Mouse (Mus musculus) stomach, embryonic 14.5 days (tissue): ENCODE results near the gene Sars. TPM values are rescaled to one million over a fixed set of nuclear protein-coding genes. Genes with fewer than 3 reads are reported as not detected.

ENCODE experiments used
- ATAC-seq: fragments of 200-750 bp; cut with Nextera tagmentation; 2 replicates; pipeline ENCODE4 v1.8.0; 2017; ENCODE audit warnings: low read depth, moderate TSS enrichment; ENCODE audit not compliant: insufficient number of reproducible peaks, insufficient read depth, low FRiP score
- H3K27ac ChIP-seq: fragments of 300-500 bp; sonication (generic); 2 replicates; pipeline ENCODE4 v1.5.1; 2014; ENCODE audit warnings: mild to moderate bottlenecking, low read length, moderate library complexity, mixed read lengths
- H3K27me3 ChIP-seq: fragments of 300-500 bp; sonication (generic); 2 replicates; pipeline ENCODE4 v1.6.1; 2014; ENCODE audit warnings: low read length, control low read depth, mixed read lengths; ENCODE audit not compliant: control insufficient read depth, insufficient read depth
- H3K36me3 ChIP-seq: fragments of 300-500 bp; sonication (generic); 2 replicates; pipeline ENCODE4 v1.6.1; 2014; ENCODE audit warnings: mild to moderate bottlenecking, control low read depth, low read length, moderate library complexity, mixed read lengths; ENCODE audit not compliant: control insufficient read depth, insufficient read depth
- H3K4me1 ChIP-seq: fragments of 300-500 bp; sonication (generic); 2 replicates; pipeline ENCODE4 v1.6.1; 2014; ENCODE audit warnings: low read length, control low read depth, mixed read lengths; ENCODE audit not compliant: control insufficient read depth, insufficient read depth
- H3K4me2 ChIP-seq: fragments of 300-500 bp; sonication (generic); replicated peaks from 2 replicates; pipeline ENCODE4 v1.6.1; 2014; ENCODE audit warnings: low read depth, low read length, control low read depth
- H3K4me3 ChIP-seq: fragments of 300-500 bp; sonication (generic); 2 replicates; pipeline ENCODE4 v1.5.1; 2014; ENCODE audit warnings: low read depth, low read length, control low read depth
- H3K9ac ChIP-seq: fragments of 300-500 bp; sonication (generic); replicated peaks from 2 replicates; pipeline ENCODE4 v1.6.1; 2014; ENCODE audit warnings: low read depth, mild to moderate bottlenecking, control low read depth, low read length, moderate library complexity, mixed read lengths
- H3K9me3 ChIP-seq: fragments of 300-500 bp; sonication (generic); 2 replicates; pipeline ENCODE4 v1.6.1; 2016; ENCODE audit warnings: low read depth, low read length, control low read depth; ENCODE audit not compliant: control insufficient read depth
- WGBS: fragments of 180-500 bp; shearing (Covaris S2); extraction: QIAGEN DNeasy Blood & Tissue Kit; methylation state at CpG from one replicate; pipeline ENCODE4 v1.1.7; 2014; 5-methylcytosine and 5-hydroxymethylcytosine counted together
- polyA plus RNA-seq: library from polyadenylated mRNA; unstranded; fragments of >200 nt; fragmentation: Nextera tagmentation; extraction: Ambion mirVana; gene quantifications from 2 replicates; pipeline ENCODE4 v1.2.1, GENCODE M21; 2014

Sars gene
- polyA plus RNA-seq, 1 experiment from 2014 or later = 115 TPM

- no peak for ATAC-seq
- Histone ChIP-seq H3K4me1 (0 out of 2 replicates have a peak, but pooled peaks cover 12% of the 10 kb centered on the region), H3K27me3 (no peaks in the 10 kb centered on the region), H3K4me3 (no peak overlapping the region), H3K4me2 (no peak overlapping the region), H3K36me3 (peaks cover 3% of the 10 kb centered on the region), H3K27ac (no peak overlapping the region), H3K9me3 (peaks cover 7% of the 10 kb centered on the region; the same call in 1 of the 2 replicates), H3K9ac (no peak overlapping the region)
- WGBS = 89% methylated on average over 8 of the region's 8 CpGs
These were observed 36.4 kb downstream of the Sars start for GRCm38 (mm10) chr3:108408517-108409008.

GRCm38 (mm10) chr3:108406306-108406885 is 38.6 kb downstream of the Sars start:
- Histone ChIP-seq H3K4me1 (0 out of 2 replicates have a peak, but pooled peaks cover 10% of the 10 kb centered on the region), H3K4me3 (no peak overlapping the region), H3K36me3 (no peaks in the 10 kb centered on the region; the same call in none of the 2 replicates), H3K27me3 (no peaks in the 10 kb centered on the region), H3K27ac (no peak overlapping the region), H3K9me3 (no peaks in the 10 kb centered on the region), H3K9ac (no peak overlapping the region), H3K4me2 (no peak overlapping the region)
- no peak for ATAC-seq
- 89% methylated on average over 24 of the region's 24 CpGs for WGBS

DNA sequence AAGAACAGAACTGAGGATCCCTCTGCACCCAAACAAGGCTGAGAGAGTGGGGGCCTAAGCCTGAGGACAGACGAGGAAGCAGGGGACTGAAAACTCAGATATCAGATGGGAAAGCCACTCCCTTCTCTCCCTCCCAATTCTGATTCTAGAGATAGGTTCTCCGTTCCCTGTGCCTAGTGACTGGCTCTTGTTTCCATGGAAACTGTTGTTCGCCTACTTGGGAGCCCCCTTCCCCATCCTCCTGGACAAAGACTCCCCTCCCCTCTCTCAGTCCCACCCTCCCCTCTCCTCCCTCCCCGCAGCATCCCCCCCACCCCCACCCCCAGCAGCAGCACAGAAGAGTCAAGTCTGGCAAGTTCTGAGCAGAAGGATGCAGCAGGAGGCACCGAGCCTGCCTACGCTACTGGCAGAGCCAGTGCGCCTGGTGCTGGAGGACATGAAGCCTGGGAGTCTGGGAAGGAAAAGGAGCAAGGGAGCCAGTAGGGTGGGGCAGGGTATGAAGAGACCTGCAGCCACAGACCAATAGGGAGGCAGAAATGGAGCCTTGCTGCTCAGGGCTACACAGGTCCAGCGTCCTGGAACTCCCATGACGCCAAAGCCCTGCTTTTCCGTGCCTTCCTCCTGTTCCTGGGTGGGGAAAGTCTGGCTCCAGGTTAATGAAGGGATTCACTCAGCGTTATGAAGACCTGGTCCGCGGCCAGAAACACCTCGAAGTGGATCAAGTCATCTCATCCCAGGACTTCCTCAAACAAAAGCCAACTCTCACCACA is 39.3 kb downstream of the Sars start:
- Histone ChIP-seq H3K9ac (no peak overlapping the region), H3K4me1 (0 out of 2 replicates have a peak, but pooled peaks cover 4% of the 10 kb centered on the region), H3K9me3 (no peaks in the 10 kb centered on the region), H3K4me2 (no peak overlapping the region), H3K4me3 (no peak overlapping the region), H3K36me3 (no peaks in the 10 kb centered on the region; the same call in none of the 2 replicates), H3K27me3 (no peaks in the 10 kb centered on the region), H3K27ac (no peak overlapping the region)
- 54% methylated on average over 14 of the region's 14 CpGs for whole genome bisulfite sequencing
- no peak for ATAC-seq

DNA sequence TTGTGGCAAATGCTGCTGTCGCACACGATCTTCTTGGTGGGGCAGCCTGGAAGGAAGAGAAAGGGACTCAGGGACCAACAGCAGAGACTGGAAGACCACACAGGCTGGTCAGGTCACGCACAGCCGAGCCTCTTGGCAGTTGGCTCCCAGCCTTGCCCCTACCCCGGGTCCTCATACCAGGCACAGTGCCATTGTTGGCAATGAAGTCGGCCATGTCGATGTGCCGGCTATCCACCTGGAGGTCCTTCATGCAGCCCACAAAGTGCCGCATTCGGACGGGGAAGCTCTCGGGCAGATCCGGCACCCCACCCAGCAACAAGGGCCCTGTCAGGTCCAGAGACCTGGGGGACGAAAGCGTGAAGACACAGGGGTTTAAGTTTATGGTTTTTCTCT is 42.5 kb downstream of the Sars start:
- peak overlapping the region; percentile 53; the same call in 1 of the 2 replicates for H3K27ac ChIP-seq
- peaks cover 7% of the 10 kb centered on the region for H3K36me3 ChIP-seq
- H3K9me3 ChIP-seq = no peaks in the 10 kb centered on the region
- no peak overlapping the region for H3K4me3 ChIP-seq
- no peak overlapping the region for H3K9ac ChIP-seq
- ATAC-seq = no peak
- no peak overlapping the region for H3K4me2 ChIP-seq
- H3K27me3 ChIP-seq = no peaks in the 10 kb centered on the region
- H3K4me1 ChIP-seq = 0 out of 2 replicates have a peak, but pooled peaks cover 3% of the 10 kb centered on the region
- 86% methylated on average over 15 of the region's 15 CpGs for WGBS

DNA sequence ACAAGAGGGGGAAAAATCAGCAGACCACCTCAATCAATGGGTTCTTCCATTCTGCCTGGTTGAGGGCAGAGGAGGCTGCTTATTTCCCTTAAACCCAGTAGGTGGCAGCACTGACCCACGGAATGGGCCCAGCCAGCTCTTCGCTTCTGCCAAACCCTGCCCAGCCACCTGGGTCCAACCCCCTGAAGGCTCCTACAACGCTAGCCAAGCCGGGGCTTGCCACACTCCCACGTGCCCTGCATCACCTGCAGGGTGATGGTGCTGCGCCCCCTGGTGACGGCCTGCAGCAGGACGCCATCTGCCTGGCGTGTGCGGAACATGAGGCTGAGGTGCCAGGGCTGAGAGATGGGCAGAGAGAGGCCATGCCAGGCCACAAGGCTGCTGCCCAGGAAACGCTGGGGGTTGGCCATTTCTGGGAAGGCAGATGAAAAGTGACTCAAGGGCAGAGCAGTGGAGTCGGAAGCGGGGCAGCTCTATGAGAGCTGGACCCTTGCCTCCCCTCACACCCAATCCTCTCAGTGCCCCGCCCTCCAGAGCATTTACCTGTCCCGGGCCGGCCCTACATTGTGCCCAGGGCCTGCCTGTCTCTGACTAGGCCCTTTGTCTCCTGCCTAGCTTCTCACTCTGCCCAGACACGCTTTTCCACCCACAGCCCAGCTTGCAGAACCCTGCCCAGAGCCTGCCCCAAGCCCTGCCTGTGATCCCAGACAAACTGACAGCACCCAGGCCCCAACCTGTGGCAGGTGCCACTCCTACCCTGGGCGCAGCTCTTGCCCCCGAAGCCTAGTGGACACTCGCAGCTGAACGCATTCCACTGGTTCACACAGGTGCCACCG is 43.1 kb downstream of the Sars start:
- peaks cover 7% of the 10 kb centered on the region for H3K36me3 ChIP-seq
- H3K9ac ChIP-seq = no peak overlapping the region
- peak overlapping the region; percentile 53; the same call in 1 of the 2 replicates for H3K27ac ChIP-seq
- no peak overlapping the region for H3K4me3 ChIP-seq
- H3K4me2 ChIP-seq = peak overlapping the region; percentile 8; the same call in 1 of the 2 replicates
- 0 out of 2 replicates have a peak, but pooled peaks cover 3% of the 10 kb centered on the region for H3K4me1 ChIP-seq
- peak; percentile 92 for ATAC-seq
- H3K9me3 ChIP-seq = no peaks in the 10 kb centered on the region
- no peaks in the 10 kb centered on the region for H3K27me3 ChIP-seq
- WGBS = 33% methylated on average over 22 of the region's 22 CpGs

- WGBS = 85% methylated on average over 5 of the region's 5 CpGs
- Histone ChIP-seq H3K27ac (no peak overlapping the region), H3K9me3 (no peaks in the 10 kb centered on the region), H3K36me3 (peaks cover 7% of the 10 kb centered on the region), H3K27me3 (no peaks in the 10 kb centered on the region), H3K4me2 (no peak overlapping the region), H3K4me3 (no peak overlapping the region), H3K4me1 (0 out of 2 replicates have a peak, but pooled peaks cover 3% of the 10 kb centered on the region), H3K9ac (no peak overlapping the region)
- no peak for ATAC-seq
These were observed 44.6 kb downstream of the Sars start for GRCm38 (mm10) chr3:108400442-108400841.

GRCm38 (mm10) chr3:108398281-108398680 is 46.7 kb downstream of the Sars start:
- H3K36me3 ChIP-seq = peaks cover 7% of the 10 kb centered on the region
- whole genome bisulfite sequencing = 82% methylated on average over 9 of the region's 9 CpGs
- no peaks in the 10 kb centered on the region for H3K9me3 ChIP-seq
- no peak for ATAC-seq
- H3K4me2 ChIP-seq = no peak overlapping the region
- no peak overlapping the region for H3K9ac ChIP-seq
- H3K27ac ChIP-seq = no peak overlapping the region
- H3K4me1 ChIP-seq = 0 out of 2 replicates have a peak, but pooled peaks cover 3% of the 10 kb centered on the region
- H3K4me3 ChIP-seq = no peak overlapping the region
- H3K27me3 ChIP-seq = no peaks in the 10 kb centered on the region

DNA sequence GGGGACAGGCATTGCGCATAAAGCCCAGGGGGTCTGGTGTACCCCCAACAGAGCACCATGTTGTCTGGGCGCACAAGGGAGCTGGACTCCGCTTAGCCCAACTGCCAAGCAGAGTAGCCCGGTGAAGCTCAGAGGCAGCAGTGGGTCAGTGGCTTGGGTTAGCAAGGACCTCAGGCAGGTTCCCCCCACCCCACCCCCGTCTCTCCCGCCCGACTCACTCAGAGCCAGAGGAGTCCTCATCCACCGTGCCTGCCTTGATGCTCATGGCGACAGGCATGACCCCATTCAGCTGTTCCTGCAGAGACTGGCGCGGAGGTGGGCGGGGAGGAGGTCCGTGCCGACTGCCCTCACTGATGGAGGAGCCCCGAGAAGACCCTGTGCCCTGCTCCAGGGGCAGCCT is 52.2 kb downstream of the Sars start:
- H3K9ac ChIP-seq = no peak overlapping the region
- H3K27ac ChIP-seq = no peak overlapping the region
- no peak for ATAC-seq
- H3K4me1 ChIP-seq = peaks cover 13% of the 10 kb centered on the region; the same call in 1 of the 2 replicates
- H3K36me3 ChIP-seq = peaks cover under 1% of the 10 kb centered on the region
- no peak overlapping the region for H3K4me3 ChIP-seq
- 55% methylated on average over 15 of the region's 15 CpGs for WGBS
- no peaks in the 10 kb centered on the region for H3K9me3 ChIP-seq
- H3K4me2 ChIP-seq = peak overlapping the region; percentile 10; the same call in 1 of the 2 replicates
- no peaks in the 10 kb centered on the region for H3K27me3 ChIP-seq
